Mouse (Mus musculus): ENCODE results near the gene Pirt.

Pirt gene

DNA sequence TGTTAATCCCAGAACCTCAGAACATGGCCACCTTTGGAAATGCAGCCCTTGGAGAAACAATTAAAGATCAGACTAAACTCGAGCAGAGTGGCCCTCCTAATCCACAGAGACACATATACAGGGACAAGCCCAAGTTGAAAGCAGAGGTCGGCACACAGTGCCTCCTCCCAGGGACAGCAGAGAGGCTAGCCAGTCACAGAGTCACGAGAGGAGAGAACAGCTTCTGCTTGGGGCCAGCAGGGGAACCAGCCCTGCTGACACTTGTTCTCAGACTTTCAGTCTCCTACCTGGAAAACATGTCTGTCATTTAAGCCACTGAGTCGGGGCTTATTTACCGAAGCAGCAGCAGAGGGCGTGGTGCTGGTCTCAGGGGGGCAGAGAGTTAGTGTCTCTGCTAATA is 34.7 kb downstream of the Pirt start:
- no peak for DNase-seq (ENCODE audit: low read depth, low spot score)

DNA sequence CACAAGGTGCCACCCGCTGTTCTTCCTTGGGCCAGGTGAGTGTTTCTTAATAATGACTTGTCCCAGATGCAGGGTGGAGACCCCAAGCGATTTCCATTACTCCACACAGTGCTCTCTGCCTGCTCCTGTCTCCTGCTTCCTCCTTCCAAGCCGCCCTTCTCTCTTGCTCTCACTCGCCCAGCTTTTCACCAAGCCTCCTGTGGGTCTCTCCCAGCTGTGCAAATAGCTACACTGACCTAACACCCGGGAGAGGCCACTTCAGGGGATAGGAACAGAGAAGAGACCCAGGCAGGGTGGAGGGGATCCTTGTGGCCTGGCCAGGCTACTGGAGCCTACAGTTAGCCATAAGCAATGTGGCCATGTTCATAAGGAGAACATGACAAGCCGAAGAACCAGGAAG is 35.1 kb downstream of the Pirt start:
- no peak for DNase-seq (ENCODE audit: low read depth, low spot score)

DNA sequence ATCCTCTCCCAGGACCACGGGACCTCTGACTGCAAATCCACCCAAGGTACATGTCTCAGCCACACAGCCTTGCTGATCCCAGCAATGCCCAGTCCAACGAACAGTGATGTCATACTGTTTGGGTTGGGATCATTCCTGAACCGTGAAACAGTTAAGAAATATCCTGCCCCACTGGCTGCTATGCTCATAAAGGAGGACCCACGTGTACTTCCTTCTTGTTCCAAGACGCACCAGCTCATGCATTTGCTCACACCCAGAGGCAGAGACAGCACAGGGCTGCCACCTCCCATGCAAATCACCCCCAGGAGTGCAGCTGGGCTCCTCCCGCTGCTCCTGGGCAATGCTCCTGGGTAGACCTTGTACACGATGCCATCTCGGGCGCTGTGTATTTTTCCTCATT is 44.5 kb downstream of the Pirt start, which contains the start of gene Tmem238l:
Tmem238l (plus strand) TSS at position 336 of the 400 bp plus-strand sequence.
- DNase-seq (ENCODE audit: low read depth, low spot score): no peak

DNA sequence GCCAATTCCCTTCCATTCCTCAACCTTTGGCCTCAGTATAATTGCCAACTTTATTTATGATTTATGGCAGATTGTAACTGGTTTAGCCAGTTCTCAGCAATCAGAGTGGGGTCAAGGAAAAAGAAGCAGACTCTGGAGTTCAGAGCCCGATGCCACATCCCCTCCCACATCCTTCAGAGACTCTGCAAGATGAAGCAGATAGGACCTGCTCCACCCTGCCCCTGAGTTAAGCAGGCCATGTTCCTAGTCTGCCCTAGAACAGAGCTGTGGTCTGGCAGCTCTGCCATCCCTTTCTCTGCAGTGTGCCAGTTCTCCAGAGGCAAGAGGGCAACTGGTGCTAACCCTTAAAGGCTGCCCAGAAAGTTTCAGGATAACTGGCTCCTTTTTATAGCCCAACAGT is 49.0 kb downstream of the Pirt start:
- DNase-seq (ENCODE audit: low read depth, low spot score): no peak

DNA sequence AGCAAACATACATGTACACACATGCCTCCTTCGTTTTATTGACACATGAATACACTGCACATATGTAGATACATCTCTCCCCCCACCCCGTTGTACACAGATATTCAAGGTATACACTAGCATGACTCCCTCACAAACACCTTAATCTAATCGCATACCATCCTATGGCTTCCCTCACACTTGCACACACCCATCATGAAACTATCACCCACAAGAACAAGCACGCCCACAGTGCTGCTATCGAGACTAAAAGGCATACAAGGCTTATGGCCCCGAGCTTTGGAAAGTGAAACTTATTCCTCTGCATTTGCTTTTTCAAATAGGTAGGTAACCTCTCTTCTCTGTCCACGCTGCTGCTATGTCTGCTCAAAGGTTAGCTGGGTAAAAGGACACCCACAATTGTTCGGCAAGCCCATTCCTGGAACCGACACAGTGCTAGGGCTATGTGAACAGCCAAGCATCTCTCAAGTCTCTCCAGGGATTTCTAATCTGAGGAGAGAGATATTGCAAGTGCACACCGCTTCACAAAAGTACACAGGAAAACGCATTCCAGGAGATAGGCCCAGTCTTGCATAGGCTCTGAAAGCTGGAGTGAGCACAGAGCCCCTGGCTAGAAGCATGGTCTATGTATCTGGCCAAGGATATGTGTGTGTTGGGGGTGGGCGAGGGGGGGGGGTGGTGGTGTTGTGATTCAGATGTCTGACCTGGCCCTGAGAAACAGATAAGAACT is 49.8 kb downstream of the Pirt start:
- DNase-seq (ENCODE audit: low read depth, low spot score): no peak

DNA sequence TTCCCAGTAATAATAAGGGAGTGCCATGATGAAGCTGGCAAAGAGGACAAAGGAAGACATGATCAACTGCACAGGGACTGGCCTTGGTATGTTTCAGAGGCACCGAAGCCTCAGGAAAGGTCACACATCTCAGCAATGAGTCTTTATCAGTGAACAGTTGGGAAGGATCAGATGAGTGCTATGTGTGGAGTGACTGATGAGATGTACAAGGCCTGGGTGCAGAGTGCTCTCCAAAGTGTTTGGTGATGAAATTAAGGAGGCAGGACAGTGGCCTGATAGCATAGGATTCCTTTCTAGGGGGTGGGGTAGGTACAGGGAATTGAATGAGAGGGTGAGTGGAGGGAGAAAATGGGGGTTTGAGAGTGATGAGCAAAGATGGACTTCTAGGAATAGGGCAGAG is 51.7 kb downstream of the Pirt start:
- no peak for DNase-seq (ENCODE audit: low read depth, low spot score)

DNA sequence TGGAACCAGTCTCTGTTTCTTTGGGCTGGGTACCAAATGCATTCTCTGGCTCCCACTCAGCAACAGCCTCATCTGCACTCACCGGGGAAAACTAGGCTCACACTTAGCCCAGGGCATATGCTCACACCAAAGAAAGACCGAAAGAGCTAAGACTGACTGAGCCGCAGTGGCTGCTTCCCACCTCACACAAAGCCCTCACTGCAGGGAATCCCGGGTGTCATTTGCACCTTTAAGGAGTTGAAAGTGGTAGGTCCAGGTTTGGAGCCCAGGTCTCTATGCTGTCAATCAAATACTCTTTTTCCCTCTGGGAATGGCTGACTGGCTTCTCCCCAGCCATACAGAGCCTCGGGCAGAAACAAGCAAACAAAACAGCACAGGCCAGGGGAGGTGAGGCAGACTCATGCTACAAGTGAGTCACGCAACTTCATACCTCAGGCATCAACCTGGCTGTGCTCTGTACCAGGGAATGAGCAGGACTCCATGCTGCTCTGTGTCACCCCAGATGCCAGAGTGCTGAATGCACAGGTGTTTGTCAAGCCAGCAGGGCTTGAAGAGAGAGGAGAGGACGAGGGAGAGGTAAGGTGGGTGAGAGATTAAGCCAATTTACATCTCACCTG is 54.8 kb downstream of the Pirt start:
- no peak for DNase-seq (ENCODE audit: low read depth, low spot score)

DNA sequence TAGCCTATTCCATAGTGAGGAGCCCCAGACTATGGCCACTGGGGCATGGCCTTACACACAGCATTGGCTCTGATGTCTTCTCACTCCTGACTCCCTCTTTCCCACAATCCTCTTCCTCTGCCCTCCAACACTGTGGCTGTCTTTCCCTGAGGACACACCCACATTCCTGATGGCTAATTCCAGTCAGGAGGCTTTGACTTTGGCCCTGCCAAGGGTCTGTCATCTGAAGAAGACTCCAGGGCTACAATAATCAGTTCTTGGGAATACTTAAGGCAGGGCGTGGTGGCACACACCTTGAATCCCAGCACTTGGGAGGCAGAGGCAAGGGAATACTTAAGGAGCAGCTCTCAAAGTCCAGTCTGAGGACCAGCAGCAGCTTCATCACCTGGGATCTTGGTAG is 56.8 kb downstream of the Pirt start:
- DNase-seq (ENCODE audit: low read depth, low spot score): no peak

DNA sequence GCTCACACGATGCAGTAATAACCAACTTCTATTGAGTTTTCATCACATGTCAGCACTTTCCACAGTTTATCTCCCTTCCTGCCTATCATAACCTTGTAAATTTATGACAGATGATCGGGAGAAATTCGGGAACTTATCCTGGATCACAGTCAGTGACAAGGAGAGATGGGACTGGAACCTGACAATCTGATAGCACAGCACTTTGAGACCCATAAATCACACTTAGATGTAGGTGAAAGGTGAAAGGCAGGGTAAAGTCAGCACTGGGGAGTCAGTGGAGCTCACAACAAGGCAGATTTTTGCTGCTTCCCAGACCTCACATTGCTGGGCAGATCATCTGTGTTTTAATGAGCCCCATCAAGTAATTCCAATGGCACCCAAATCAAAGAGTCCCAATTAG is 61.7 kb downstream of the Pirt start:
- DNase-seq (ENCODE audit: low read depth, low spot score): no peak

DNA sequence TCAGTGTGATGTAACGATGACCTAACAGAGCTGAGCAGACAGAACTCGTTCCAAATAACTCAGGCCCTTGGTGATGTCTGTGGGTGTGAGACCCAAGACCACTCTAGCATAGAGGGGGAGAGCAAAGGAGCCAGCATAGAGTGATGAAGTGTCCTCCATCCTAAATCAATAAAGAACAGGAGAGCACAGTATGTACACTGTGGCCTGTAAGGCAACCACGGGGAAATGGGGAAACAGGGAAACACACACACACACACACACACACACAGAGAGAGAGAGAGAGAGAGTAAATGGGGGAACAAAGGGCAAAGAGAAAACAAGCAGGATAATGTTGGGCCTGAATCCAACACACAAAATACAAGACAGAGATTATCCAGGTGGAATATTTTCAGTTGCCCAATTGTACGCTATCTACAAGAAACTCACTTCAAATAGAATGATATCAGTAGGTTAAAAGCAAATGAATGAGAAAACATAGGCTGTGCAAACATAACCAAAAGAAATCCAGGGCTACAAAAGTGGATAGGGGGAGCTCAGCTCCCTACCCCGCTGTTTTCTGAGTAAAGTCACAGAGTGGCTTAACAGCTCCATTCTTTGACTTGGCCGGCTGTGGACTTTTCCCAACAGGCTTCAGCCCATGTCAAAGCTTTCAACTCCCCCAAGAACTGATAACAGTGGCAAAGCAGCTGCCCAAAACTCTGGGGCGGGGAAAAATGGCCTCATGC is 64.0 kb downstream of the Pirt start:
- DNase-seq (ENCODE audit: low read depth, low spot score): no peak
